18 mouse cellular contexts compared by ENCODE assay signal in genomic region chr9:25158218-25158617, GRCm38 (mm10).
"Had no signal": no experiment of that assay in that cellular context is flagged by ENCODE, and none has a peak within 500 bp of the region (broad histone marks: within the 10 kb centered on the region; RNA-seq: fewer than 3 reads in every experiment).

No protein-coding gene starts in this region.

- DNase-seq: kidney, adult 18-20 months; kidney, postnatal 10 days; kidney, postnatal 36 days; left cerebral cortex, postnatal 4 days; lung, adult 2 months; lung, postnatal 36 days; midbrain, embryonic 14.5 days; right cerebral cortex, adult 18-20 months; right cerebral cortex, postnatal 14 days; right cerebral cortex, postnatal 4 days; thymus, postnatal 25 days had no signal

- H3K36me3 ChIP-seq: limb, embryonic 12.5 days; limb, embryonic 15.5 days; neural tube, embryonic 12.5 days; neural tube, embryonic 15.5 days had no signal

- H3K9ac ChIP-seq: limb, embryonic 12.5 days; limb, embryonic 15.5 days; liver, embryonic 14.5 days; neural tube, embryonic 12.5 days; neural tube, embryonic 15.5 days had no signal

- H3K9me3 ChIP-seq: limb, embryonic 12.5 days; limb, embryonic 15.5 days; neural tube, embryonic 12.5 days; neural tube, embryonic 15.5 days had no signal

- H3K27me3 ChIP-seq: limb, embryonic 12.5 days; limb, embryonic 15.5 days; neural tube, embryonic 12.5 days; neural tube, embryonic 15.5 days had no signal

- H3K4me1 ChIP-seq: limb, embryonic 12.5 days; limb, embryonic 15.5 days; neural tube, embryonic 12.5 days; neural tube, embryonic 15.5 days had no signal

- H3K27ac ChIP-seq: limb, embryonic 12.5 days; limb, embryonic 15.5 days; liver, embryonic 14.5 days; neural tube, embryonic 12.5 days; neural tube, embryonic 15.5 days had no signal

- H3K4me3 ChIP-seq: limb, embryonic 12.5 days; limb, embryonic 15.5 days; neural tube, embryonic 12.5 days; neural tube, embryonic 15.5 days had no signal

- H3K4me2 ChIP-seq: limb, embryonic 12.5 days; limb, embryonic 15.5 days; liver, embryonic 11.5 days; midbrain, embryonic 11.5 days; neural tube, embryonic 12.5 days; neural tube, embryonic 15.5 days had no signal
